Mouse (Mus musculus) embryonic fibroblast, embryonic 13.5 days (primary cell): ENCODE data around the gene Olfr145.

Experiments
- CTCF ChIP-seq: IDR thresholded peaks from 2 replicates; pipeline ENCODE4 v1.5.1; 2011; ENCODE audit warnings: mild to moderate bottlenecking, control low read depth, low read length, moderate library complexity, borderline replicate concordance; ENCODE audit not compliant: insufficient read depth
- POLR2A ChIP-seq: IDR thresholded peaks from 2 replicates; pipeline ENCODE4 v1.6.1; 2011; ENCODE audit warnings: low read depth, mild to moderate bottlenecking, control low read depth, low read length, moderate library complexity

DNA sequence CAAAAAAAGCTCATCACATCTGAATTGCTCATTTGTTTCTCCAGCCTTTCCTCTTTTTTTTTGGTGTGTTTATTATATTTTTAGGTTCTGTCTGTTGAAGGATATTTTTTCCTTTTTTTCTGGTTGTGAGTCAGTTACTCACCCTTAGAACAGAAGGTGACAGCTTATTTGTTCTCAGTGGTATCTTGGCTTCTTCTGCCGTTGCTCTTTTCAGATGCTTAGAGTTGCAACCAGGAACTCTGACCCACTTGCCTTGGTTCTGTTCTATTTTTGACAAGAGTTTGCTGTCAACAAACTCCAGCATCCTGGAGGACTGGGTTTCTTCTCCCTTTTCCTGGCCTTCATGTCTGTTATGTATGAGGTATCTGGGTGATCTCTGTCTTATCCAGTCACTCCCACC, 33.2 kb upstream of the Olfr145 start:
- TF ChIP-seq CTCF (no peak), POLR2A (no peak)
